8 mouse cellular contexts compared by ENCODE assay signal in genomic region chr3:146500810-146501201, GRCm38 (mm10). TPM values are rescaled to one million over a fixed set of nuclear protein-coding genes. Genes with fewer than 3 reads are reported as not detected.
A peak's percentile ranks its signal among the peaks of the same experiment; 100 is the strongest.
DNase-seq lines count a peak whose midpoint lies in the region; ATAC-seq lines count a peak whose summit lies in the region.

No protein-coding gene starts in this region.

- H3K4me2 ChIP-seq in lung, embryonic 15.5 days = peak overlapping the region; percentile 70
- H3K4me2 ChIP-seq in intestine, embryonic 14.5 days (ENCODE audit: low read length) = peak overlapping the region; percentile 65
- peak overlapping the region; percentile 59 for H3K4me2 ChIP-seq in neural tube, embryonic 13.5 days

- no peak for DNase-seq in lung, postnatal 25 days (ENCODE audit: low spot score)
- DNase-seq in embryo, embryonic 11 days = peak; percentile 2
- DNase-seq in intestine, embryonic 14.5 days (ENCODE audit: low spot score) = no peak
- DNase-seq in adrenal gland, postnatal 14 days = no peak
- no peak for DNase-seq in gastrocnemius, postnatal 25 days
- no peak for DNase-seq in left cerebral cortex, postnatal 10 days (ENCODE audit: extremely low spot score in 1 of 2, low spot score in 2 of 2)

- H3K4me1 ChIP-seq in lung, embryonic 15.5 days = peaks cover 24% of the 10 kb centered on the region
- peaks cover 14% of the 10 kb centered on the region for H3K4me1 ChIP-seq in intestine, embryonic 14.5 days (replicated peaks; ENCODE audit: control insufficient read depth, insufficient read depth, low read length)
- peaks cover 31% of the 10 kb centered on the region for H3K4me1 ChIP-seq in neural tube, embryonic 13.5 days (replicated peaks)

- peak overlapping the region; percentile 97 for H3K27ac ChIP-seq in lung, embryonic 15.5 days
- peak overlapping the region; percentile 82 for H3K27ac ChIP-seq in intestine, embryonic 14.5 days (ENCODE audit: low read depth)
- H3K27ac ChIP-seq in neural tube, embryonic 13.5 days (replicated peaks) = peak overlapping the region; percentile 84; the same call in 1 of the 2 replicates

- 4% methylated on average over 5 of the region's 5 CpGs for WGBS in lung, embryonic 15.5 days
- WGBS in intestine, embryonic 14.5 days = 4% methylated on average over 5 of the region's 5 CpGs
- WGBS in neural tube, embryonic 13.5 days = 11% methylated on average over 5 of the region's 5 CpGs

- no peak for ATAC-seq in lung, embryonic 15.5 days (ENCODE audit: borderline replicate concordance, extremely low read depth, low FRiP score, low TSS enrichment)
- ATAC-seq in intestine, embryonic 14.5 days (replicated peaks; ENCODE audit: low FRiP score, low TSS enrichment, low read depth) = no peak
- no peak for ATAC-seq in neural tube, embryonic 13.5 days (ENCODE audit: low read depth)

- H3K9me3 ChIP-seq in lung, embryonic 15.5 days = no peaks in the 10 kb centered on the region
- H3K9me3 ChIP-seq in intestine, embryonic 14.5 days (ENCODE audit: control insufficient read depth, low read length) = no peaks in the 10 kb centered on the region
- H3K9me3 ChIP-seq in neural tube, embryonic 13.5 days = no peaks in the 10 kb centered on the region

- H3K27me3 ChIP-seq in lung, embryonic 15.5 days = no peaks in the 10 kb centered on the region
- no peaks in the 10 kb centered on the region for H3K27me3 ChIP-seq in intestine, embryonic 14.5 days (replicated peaks; ENCODE audit: control insufficient read depth, insufficient read depth, low read length)
- H3K27me3 ChIP-seq in neural tube, embryonic 13.5 days = no peaks in the 10 kb centered on the region

- peak overlapping the region; percentile 84 for H3K4me3 ChIP-seq in lung, embryonic 15.5 days
- peak overlapping the region; percentile 73 for H3K4me3 ChIP-seq in intestine, embryonic 14.5 days (ENCODE audit: low read depth, low read length)
- H3K4me3 ChIP-seq in neural tube, embryonic 13.5 days = peak overlapping the region; percentile 72

- H3K36me3 ChIP-seq in lung, embryonic 15.5 days = peaks cover 19% of the 10 kb centered on the region
- peaks cover 29% of the 10 kb centered on the region for H3K36me3 ChIP-seq in intestine, embryonic 14.5 days (ENCODE audit: control insufficient read depth, insufficient read depth, low read length)
- peaks cover 15% of the 10 kb centered on the region for H3K36me3 ChIP-seq in neural tube, embryonic 13.5 days

- intact Hi-C loops in left cerebral cortex, postnatal 10 days (cut with DNase I) = loop anchor here (5.0 kb wide), 1 partner anchor 49 kb away; no protein-coding TSS in a partner anchor

- peak overlapping the region; percentile 80 for H3K9ac ChIP-seq in lung, embryonic 15.5 days
- peak overlapping the region; percentile 80 for H3K9ac ChIP-seq in intestine, embryonic 14.5 days (ENCODE audit: low read length)
- peak overlapping the region; percentile 85 for H3K9ac ChIP-seq in neural tube, embryonic 13.5 days

RNA-seq across cellular contexts. Expression of gene Gng5, which starts 1.2 kb away (rescaled TPM):
- polyA plus RNA-seq in lung, embryonic 15.5 days (2015; fragmentation: Nextera tagmentation; extraction: Ambion mirVana) = 888 and 929 TPM in 2 replicates
- 1,003 and 1,057 TPM in 2 replicates for polyA plus RNA-seq in intestine, embryonic 14.5 days (2014; fragmentation: Nextera tagmentation; extraction: Ambion mirVana)
- polyA plus RNA-seq in neural tube, embryonic 13.5 days (2015; fragmentation: Nextera tagmentation; extraction: Ambion mirVana) = 547 and 548 TPM in 2 replicates
- 286 and 296 TPM in 2 replicates for total RNA-seq in adrenal gland, postnatal 14 days (2021)
- 100 to 1,000 TPM; 371 to 383 TPM for total RNA-seq in gastrocnemius, postnatal 25 days (2021)
- total RNA-seq in left cerebral cortex, postnatal 10 days (2021) = 10 to 100 TPM; 49.6 to 51.3 TPM

RNA-seq across cellular contexts. Expression of gene Spata1, which starts 1.3 kb away (rescaled TPM):
- 4.7 TPM in 2 replicates for polyA plus RNA-seq in lung, embryonic 15.5 days (2015; fragmentation: Nextera tagmentation; extraction: Ambion mirVana)
- polyA plus RNA-seq in intestine, embryonic 14.5 days (2014; fragmentation: Nextera tagmentation; extraction: Ambion mirVana) = 3.7 and 4.4 TPM in 2 replicates
- polyA plus RNA-seq in neural tube, embryonic 13.5 days (2015; fragmentation: Nextera tagmentation; extraction: Ambion mirVana) = 6.2 and 7.2 TPM in 2 replicates
- total RNA-seq in adrenal gland, postnatal 14 days (2021) = 2.4 and 3.4 TPM in 2 replicates
- 1 to 10 TPM; 3.8 to 5.8 TPM for total RNA-seq in gastrocnemius, postnatal 25 days (2021)
- 1 to 10 TPM; 4.6 to 9.0 TPM for total RNA-seq in left cerebral cortex, postnatal 10 days (2021)

RNA-seq across cellular contexts. Expression of gene Rpf1, which starts 20.4 kb away (rescaled TPM):
- 52.8 and 57.0 TPM in 2 replicates for polyA plus RNA-seq in lung, embryonic 15.5 days (2015; fragmentation: Nextera tagmentation; extraction: Ambion mirVana)
- 53.2 and 57.0 TPM in 2 replicates for polyA plus RNA-seq in intestine, embryonic 14.5 days (2014; fragmentation: Nextera tagmentation; extraction: Ambion mirVana)
- 53.3 and 54.2 TPM in 2 replicates for polyA plus RNA-seq in neural tube, embryonic 13.5 days (2015; fragmentation: Nextera tagmentation; extraction: Ambion mirVana)
- total RNA-seq in adrenal gland, postnatal 14 days (2021) = 29.9 and 37.0 TPM in 2 replicates
- total RNA-seq in gastrocnemius, postnatal 25 days (2021) = 10 to 100 TPM in 1 of 2 experiments, 1 to 10 TPM in 1; 9.8 to 12.2 TPM
- total RNA-seq in left cerebral cortex, postnatal 10 days (2021) = 10 to 100 TPM; 14.6 to 15.3 TPM

RNA-seq across cellular contexts. Expression of gene Ctbs, which starts 51.2 kb away (rescaled TPM):
- 10.0 and 11.1 TPM in 2 replicates for polyA plus RNA-seq in lung, embryonic 15.5 days (2015; fragmentation: Nextera tagmentation; extraction: Ambion mirVana)
- 12.1 and 12.8 TPM in 2 replicates for polyA plus RNA-seq in intestine, embryonic 14.5 days (2014; fragmentation: Nextera tagmentation; extraction: Ambion mirVana)
- polyA plus RNA-seq in neural tube, embryonic 13.5 days (2015; fragmentation: Nextera tagmentation; extraction: Ambion mirVana) = 5.7 and 6.4 TPM in 2 replicates
- total RNA-seq in adrenal gland, postnatal 14 days (2021) = 9.6 and 9.8 TPM in 2 replicates
- total RNA-seq in gastrocnemius, postnatal 25 days (2021) = 1 to 10 TPM; 3.3 to 3.8 TPM
- total RNA-seq in left cerebral cortex, postnatal 10 days (2021) = 1 to 10 TPM; 6.4 to 6.8 TPM
